Mouse (Mus musculus) adrenal gland, adult 2 months (tissue): Measurements from ENCODE around the gene Fut8. TPM values are rescaled to one million over a fixed set of nuclear protein-coding genes. Genes with fewer than 3 reads are reported as not detected.

Experiments used
- DNase-seq: peaks from one replicate; pipeline ENCODE4 v3.0.0; 2021
- long read RNA-seq: library from polyadenylated mRNA; stranded (forward); transcript quantifications from one replicate; pipeline ENCODE4 v2.0.0, GENCODE M21; 2021
- polyA plus RNA-seq: library from polyadenylated mRNA; depleted of rRNA; stranded (reverse); fragments of >200 nt; gene quantifications from 2 replicates; pipeline ENCODE4 v1.2.3, GENCODE M21; 2012; rRNA removed
- total RNA-seq, 2 experiments: library from RNA; stranded (reverse); gene quantifications; 2 replicates each; pipeline ENCODE4 v1.2.3; 2021

Gene Fut8
- total RNA-seq (10 to 100 TPM; 35.9 to 43.7 TPM), polyA plus RNA-seq (11.6 and 18.5 TPM in 2 replicates)
- long read RNA-seq, transcript Fut8-201 (12 exons, 3,358 nt): major isoform, 12 of 18 reads
- long read RNA-seq, partial matches to known transcripts: 1 of 18 reads
- long read RNA-seq, other reads (novel, unspliced or antisense): 4 of 18 reads

DNA sequence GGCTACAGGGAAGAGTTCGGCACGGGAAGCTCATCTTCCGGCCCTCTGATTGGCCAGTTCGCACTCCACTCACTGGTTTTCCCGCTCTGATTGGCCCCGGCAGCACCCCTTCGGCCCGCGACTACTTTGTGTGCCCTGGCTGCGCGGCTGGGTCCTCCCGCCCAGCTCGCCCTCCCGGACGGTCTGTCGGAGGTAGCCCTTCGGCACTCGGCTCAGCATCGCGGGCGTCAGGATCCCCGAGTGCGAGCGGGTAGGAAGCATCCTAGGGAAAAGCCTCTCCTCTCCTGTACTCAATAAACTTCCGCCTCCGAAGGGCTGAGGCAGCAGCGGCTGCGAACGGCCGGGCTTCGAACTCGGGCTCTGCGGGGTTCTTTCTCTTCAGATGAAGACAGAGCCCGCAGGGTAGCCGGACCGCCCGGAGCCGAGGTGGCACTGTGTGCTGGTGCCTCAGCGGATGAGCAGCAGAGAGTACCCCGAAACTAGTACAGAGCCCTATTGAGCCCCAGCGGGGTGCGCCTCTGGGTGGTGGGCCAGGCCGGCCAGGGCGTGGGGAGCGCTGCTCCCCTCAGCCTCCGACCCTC, at the start of gene Fut8:
Gene Fut8, plus strand, starts transcription at position 176 of the 581 bp plus-strand sequence.
- DNase-seq: peak; percentile 96

DNA sequence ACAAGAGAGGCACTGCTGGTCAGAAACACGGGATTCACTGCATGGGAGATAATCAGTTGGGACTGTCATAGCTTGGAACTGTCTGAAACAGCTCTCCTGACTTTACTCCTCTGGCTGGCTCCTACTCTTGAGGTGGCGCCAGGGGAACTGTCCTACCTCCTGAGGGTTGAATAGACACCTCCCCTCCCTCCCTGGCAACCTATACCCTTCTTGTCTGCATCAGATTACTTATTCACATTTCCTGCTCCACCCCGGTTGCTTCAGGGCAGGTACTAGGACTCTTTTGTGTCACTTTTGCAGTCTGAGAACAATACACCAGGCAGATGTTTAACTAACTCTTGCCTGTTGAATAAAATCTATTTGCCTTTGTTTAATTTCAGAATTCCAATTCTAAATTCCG, 48.8 kb upstream of the Fut8 start:
- DNase-seq: no peak

DNA sequence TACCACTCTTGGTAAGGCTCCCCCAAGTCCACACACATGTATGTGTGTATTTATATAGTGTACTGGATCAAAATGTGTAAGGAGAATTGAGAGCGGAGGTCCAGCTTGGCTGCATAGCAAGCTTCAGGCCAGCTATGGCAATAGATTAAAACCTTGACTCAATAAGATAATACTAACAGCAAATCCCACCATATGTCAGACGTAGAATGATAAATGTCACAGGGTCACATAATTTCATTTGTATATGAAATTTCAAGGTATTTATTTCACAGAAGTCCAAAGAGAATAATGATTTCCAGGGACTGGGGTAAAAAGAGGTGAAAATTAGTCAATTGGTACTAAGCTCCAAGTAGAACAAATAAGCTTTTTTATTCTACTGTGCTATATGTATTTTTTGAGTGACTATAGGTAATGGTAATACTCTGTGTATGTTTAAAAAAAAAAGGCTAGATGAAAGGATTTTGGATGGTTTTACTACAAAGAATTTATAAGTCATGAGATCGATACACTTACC, 47.9 kb upstream of the Fut8 start:
- no peak for DNase-seq

GRCm38 (mm10) chr12:77191478-77192271, 46.2 kb upstream of the Fut8 start:
- DNase-seq: no peak

- DNase-seq: no peak
These were observed 45.2 kb upstream of the Fut8 start for GRCm38 (mm10) chr12:77192714-77193113.

DNA sequence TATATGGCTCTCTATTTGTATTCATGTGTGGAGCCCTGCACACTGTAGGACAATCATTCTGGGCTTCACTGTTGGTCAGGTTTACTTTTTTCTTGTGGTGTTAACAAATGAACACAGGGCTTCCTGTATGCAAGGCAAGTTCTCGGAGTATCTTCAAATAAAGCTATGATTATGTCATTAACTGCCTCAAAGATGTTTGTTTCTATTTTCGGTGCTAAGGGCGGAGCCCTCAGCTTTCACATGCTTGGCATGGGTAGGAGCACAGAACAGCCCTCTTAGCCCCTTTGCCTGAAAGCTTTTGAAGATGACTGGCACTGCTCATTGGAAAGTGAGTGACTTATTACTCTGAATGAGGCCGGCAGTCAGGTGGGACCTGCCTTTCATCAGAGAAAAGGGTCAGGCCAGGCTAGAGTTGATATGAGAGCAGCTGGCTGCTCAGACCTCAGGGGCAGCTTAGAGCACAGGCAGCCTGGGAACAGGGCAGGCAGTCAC, 44.7 kb upstream of the Fut8 start:
- no peak for DNase-seq

DNA sequence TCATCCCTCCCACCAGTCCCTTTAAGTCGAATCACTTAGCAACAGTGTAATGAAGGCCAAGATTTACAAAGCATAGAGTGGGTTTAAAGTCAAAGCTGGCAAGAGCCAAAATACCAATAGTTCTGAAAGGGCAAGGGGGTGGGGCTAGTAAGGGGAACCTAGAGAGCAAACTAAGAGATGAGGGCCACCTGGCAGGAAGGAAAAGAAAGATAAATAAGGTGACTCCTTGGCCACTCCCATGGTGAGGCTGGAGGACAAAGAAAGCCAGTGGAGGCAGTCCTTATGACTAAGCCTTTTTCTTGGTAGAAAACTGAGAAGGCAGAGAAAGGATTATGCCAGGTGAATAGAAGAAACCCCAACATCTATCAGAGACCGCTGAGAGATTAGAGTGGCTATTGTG, 42.9 kb upstream of the Fut8 start:
- no peak for DNase-seq

- DNase-seq: no peak
These were observed 41.3 kb upstream of the Fut8 start for GRCm38 (mm10) chr12:77196529-77197095.

- DNase-seq: peak; percentile 36
These were observed 40.8 kb upstream of the Fut8 start for GRCm38 (mm10) chr12:77197121-77197599.

- no peak for DNase-seq
These were observed 39.7 kb upstream of the Fut8 start for GRCm38 (mm10) chr12:77198253-77198652.

DNA sequence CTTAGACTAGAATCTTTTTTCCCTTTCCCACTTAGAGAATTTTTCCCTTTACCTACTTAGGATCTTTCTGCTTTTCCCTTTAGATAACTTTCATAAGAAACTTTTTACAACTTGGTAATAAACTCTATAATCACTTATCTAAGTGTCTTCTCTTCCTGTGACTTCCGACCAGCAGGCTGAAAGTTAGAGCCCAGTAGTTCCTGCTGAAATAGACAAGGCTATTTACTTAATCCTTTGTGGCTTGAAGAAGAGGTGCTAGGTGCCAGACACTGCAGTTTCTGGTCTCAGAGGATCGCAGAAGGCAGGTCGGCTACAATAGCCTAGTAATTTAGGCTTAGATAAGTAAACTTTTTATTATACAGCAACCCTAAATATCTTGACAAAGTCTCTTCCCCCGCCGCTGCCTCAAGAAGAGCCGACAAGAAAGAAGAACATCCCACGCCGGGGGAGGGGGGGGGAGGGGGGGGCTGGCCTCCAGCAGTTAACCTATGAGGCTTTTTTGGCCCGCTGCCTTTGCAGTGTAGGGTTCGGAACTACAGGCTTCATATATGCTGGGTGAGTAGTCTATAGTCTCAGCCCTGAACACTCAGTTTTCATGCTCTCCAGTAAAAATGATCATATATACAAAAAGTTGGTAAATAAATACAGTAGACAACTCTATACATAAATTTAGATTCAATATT, 36.3 kb upstream of the Fut8 start:
- DNase-seq: no peak

- no peak for DNase-seq
These were observed 34.8 kb upstream of the Fut8 start for GRCm38 (mm10) chr12:77203136-77203535.

GRCm38 (mm10) chr12:77206852-77207251, 31.1 kb upstream of the Fut8 start:
- peak; percentile 55 for DNase-seq

DNA sequence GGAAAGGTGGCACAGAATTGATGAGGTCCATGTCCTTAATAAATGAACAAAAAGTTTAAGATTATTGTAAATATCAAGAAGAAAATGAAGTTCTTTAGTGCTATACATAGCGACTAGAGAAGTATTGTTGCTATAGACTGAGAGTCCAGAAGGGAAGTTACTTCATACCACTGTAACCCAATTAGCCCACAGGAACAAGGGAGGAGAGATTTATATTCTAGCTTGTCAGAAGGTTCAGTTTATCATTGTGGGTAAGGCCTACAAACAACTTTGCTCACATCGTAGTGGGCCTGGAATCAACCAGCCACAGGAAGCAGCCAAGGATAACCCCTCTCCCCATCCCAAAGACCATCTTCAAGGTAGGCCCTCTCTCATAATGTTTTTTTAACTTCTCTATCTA, 29.9 kb upstream of the Fut8 start:
- DNase-seq: no peak

GRCm38 (mm10) chr12:77208576-77209180, 29.2 kb upstream of the Fut8 start:
- no peak for DNase-seq

DNA sequence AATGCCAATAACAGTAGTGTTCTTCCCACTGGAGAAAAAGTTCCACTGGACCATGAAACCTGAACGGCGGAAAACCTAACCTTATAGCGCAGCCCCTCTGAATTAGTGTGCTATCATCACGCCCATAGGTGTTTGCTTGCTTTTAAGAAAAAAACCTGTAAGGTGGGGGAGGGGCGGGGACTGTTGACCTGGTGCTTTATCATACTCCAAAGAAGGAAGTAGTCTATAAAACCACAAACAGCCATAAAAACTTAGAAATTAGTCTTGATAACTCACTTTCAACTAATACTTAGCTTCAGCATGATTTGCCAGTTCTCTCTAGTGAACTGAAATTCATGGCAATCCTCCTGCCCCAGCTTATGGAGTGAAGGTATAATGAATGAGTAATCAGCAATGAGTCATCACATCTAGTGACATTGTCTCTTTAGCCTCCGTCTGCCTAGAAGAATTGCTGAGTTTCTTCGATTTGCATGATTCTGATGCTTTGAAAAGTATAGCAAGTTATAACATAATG, 26.2 kb upstream of the Fut8 start:
- DNase-seq: no peak

GRCm38 (mm10) chr12:77213896-77214564, 23.9 kb upstream of the Fut8 start:
- no peak for DNase-seq

GRCm38 (mm10) chr12:77214565-77214909, 23.4 kb upstream of the Fut8 start:
- no peak for DNase-seq

- peak; percentile 53 for DNase-seq
These were observed 21.3 kb upstream of the Fut8 start for GRCm38 (mm10) chr12:77216511-77217192.

DNA sequence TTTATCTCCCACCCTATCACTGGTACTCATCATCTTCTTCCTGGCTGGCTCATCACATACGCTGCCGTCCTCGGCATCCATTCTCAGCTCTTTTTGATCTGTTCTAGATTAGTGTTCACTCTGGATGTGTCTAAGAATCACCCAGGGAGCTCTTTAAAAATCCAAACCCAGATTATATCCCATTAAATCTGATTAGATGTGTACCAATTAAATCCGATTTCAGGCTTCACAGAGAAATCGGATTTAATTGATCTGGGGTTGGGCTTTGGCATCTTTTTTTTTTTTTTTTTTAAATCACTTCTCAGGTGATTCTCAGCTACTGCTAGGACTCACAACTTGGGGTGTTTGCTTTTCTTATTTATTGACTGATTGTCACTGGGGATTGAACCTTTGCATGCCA, 17.3 kb upstream of the Fut8 start:
- DNase-seq: no peak
